Mouse (Mus musculus) embryonic facial prominence, embryonic 15.5 days (tissue): ENCODE data around the gene Gm30302. TPM values are rescaled to one million over a fixed set of nuclear protein-coding genes. Genes with fewer than 3 reads are reported as not detected.
"Not testable (repeated sequence)": the region's sequence is repeated elsewhere in the genome, so short reads cannot be mapped to it uniquely, and the experiment has no call there.

ENCODE experiments used
- ATAC-seq: fragments of 200-750 bp; cut with Nextera tagmentation; 2 replicates; pipeline ENCODE4 v1.8.0; 2017; ENCODE audit warnings: low read depth, moderate TSS enrichment; ENCODE audit not compliant: insufficient number of reproducible peaks, low FRiP score, low TSS enrichment
- H3K27ac ChIP-seq: fragments of 300-500 bp; sonication (generic); replicated peaks from 2 replicates; pipeline ENCODE4 v1.5.1; 2015; ENCODE audit warnings: mild to moderate bottlenecking, inconsistent platforms
- H3K27me3 ChIP-seq: fragments of 300-500 bp; sonication (generic); 2 replicates; pipeline ENCODE4 v1.6.1; 2015; ENCODE audit warnings: inconsistent platforms
- H3K36me3 ChIP-seq: fragments of 300-500 bp; sonication (generic); 2 replicates; pipeline ENCODE4 v1.6.1; 2015; ENCODE audit warnings: mild to moderate bottlenecking, inconsistent platforms
- H3K4me1 ChIP-seq: fragments of 300-500 bp; sonication (generic); 2 replicates; pipeline ENCODE4 v1.6.1; 2015; ENCODE audit warnings: inconsistent platforms
- H3K4me2 ChIP-seq: fragments of 300-500 bp; sonication (generic); replicated peaks from 2 replicates; pipeline ENCODE4 v1.6.1; 2015; ENCODE audit warnings: mild to moderate bottlenecking, inconsistent platforms
- H3K4me3 ChIP-seq: fragments of 300-500 bp; sonication (generic); replicated peaks from 2 replicates; pipeline ENCODE4 v1.5.1; 2015; ENCODE audit warnings: mild to moderate bottlenecking, inconsistent platforms
- H3K9ac ChIP-seq: fragments of 300-500 bp; sonication (generic); 2 replicates; pipeline ENCODE4 v1.6.1; 2015; ENCODE audit warnings: inconsistent platforms
- H3K9me3 ChIP-seq: fragments of 300-500 bp; sonication (generic); replicated peaks from 2 replicates; pipeline ENCODE4 v1.6.1; 2016; ENCODE audit warnings: inconsistent platforms
- WGBS: fragments of 180-500 bp; shearing (Covaris S2); methylation state at CpG from one replicate; pipeline ENCODE4 v1.1.7; 2015; 5-methylcytosine and 5-hydroxymethylcytosine counted together
- polyA plus RNA-seq: library from polyadenylated mRNA; unstranded; fragments of >200 nt; fragmentation: Nextera tagmentation; extraction: Ambion mirVana; gene quantifications from 2 replicates; pipeline ENCODE4 v1.2.1, GENCODE M21; 2015

Gm30302 gene
- polyA plus RNA-seq, 1 experiment from 2014 or later = not detected

- no peak overlapping the region for H3K9ac ChIP-seq
- no peaks in the 10 kb centered on the region for H3K27me3 ChIP-seq
- H3K4me1 ChIP-seq = no peaks in the 10 kb centered on the region
- H3K9me3 ChIP-seq = no peaks in the 10 kb centered on the region
- ATAC-seq = no peak
- no peak overlapping the region for H3K4me2 ChIP-seq
- H3K36me3 ChIP-seq = no peaks in the 10 kb centered on the region
- no peak overlapping the region for H3K4me3 ChIP-seq
- 76% methylated on average over 3 of the region's 3 CpGs for WGBS
- no peak overlapping the region for H3K27ac ChIP-seq
Observed at GRCm38 (mm10) chr13:49783899-49784298, 14.9 kb downstream of the Gm30302 start.

- not testable (repeated sequence) for H3K4me2 ChIP-seq, H3K27me3 ChIP-seq, H3K9ac ChIP-seq, H3K9me3 ChIP-seq, H3K4me3 ChIP-seq, H3K4me1 ChIP-seq, H3K36me3 ChIP-seq, H3K27ac ChIP-seq, ATAC-seq
Observed at GRCm38 (mm10) chr13:49771536-49771935, 27.3 kb downstream of the Gm30302 start.

DNA sequence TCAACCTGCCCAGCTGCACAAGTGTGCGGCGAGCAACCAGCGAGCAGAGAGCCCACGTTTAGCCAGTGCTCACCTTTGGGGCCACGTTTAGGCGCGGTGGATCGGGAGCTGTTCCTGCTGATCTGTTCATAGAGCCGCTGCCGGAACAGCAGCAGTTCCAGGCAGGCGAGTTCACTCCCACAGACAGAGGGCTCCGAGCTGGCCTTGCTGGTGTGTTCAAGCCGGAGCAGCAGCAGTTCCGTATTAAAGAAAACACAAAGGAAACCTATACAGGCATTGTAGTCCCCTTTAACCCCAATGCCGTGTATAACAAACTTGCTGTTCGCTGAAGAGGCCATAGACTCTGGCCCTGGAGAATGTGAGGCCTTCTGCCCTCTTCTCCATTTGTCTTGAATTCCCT, 29.7 kb downstream of the Gm30302 start:
- ATAC-seq = no peak
- 84% methylated on average over 16 of the region's 16 CpGs for WGBS
- H3K9me3 ChIP-seq = no peaks in the 10 kb centered on the region
- H3K27ac ChIP-seq = no peak overlapping the region
- H3K4me1 ChIP-seq = no peaks in the 10 kb centered on the region
- no peak overlapping the region for H3K9ac ChIP-seq
- no peak overlapping the region for H3K4me2 ChIP-seq
- no peaks in the 10 kb centered on the region for H3K36me3 ChIP-seq
- no peak overlapping the region for H3K4me3 ChIP-seq
- no peaks in the 10 kb centered on the region for H3K27me3 ChIP-seq

GRCm38 (mm10) chr13:49768048-49768447, 30.8 kb downstream of the Gm30302 start:
- Histone ChIP-seq H3K4me3 (no peak overlapping the region), H3K9me3 (no peaks in the 10 kb centered on the region), H3K4me1 (no peaks in the 10 kb centered on the region), H3K9ac (no peak overlapping the region), H3K36me3 (no peaks in the 10 kb centered on the region), H3K27me3 (no peaks in the 10 kb centered on the region), H3K27ac (no peak overlapping the region), H3K4me2 (no peak overlapping the region)
- ATAC-seq = no peak
- 79% methylated on average over 2 of the region's 2 CpGs for WGBS

GRCm38 (mm10) chr13:49766269-49766668, 32.5 kb downstream of the Gm30302 start:
- Histone ChIP-seq H3K9ac (no peak overlapping the region), H3K4me1 (no peaks in the 10 kb centered on the region), H3K36me3 (no peaks in the 10 kb centered on the region), H3K27ac (no peak overlapping the region), H3K9me3 (no peaks in the 10 kb centered on the region), H3K27me3 (no peaks in the 10 kb centered on the region), H3K4me3 (no peak overlapping the region), H3K4me2 (no peak overlapping the region)
- no peak for ATAC-seq
- WGBS = 32% methylated on average over 9 of the region's 9 CpGs

DNA sequence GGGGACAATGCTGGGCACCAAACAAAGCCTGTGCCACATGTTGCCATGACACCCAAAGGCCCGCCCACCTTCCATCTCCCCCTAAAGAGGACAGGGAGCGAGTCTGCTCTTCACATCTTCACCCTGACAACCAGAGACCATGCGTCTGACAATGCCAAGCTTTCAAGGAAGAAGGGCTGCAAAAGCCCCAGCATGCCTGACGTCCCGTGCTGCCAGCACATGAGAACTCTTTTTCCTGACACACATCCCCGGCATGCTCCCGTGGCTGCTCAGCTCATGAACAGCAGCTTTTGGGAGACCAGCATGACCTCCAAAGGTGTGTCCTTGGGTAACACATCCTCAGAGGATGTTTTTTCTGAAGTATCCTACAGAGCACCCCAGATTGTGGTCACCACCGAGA, 33.5 kb downstream of the Gm30302 start:
- no peak overlapping the region for H3K4me2 ChIP-seq
- H3K4me1 ChIP-seq = no peaks in the 10 kb centered on the region
- WGBS = 90% methylated on average over 8 of the region's 8 CpGs
- H3K36me3 ChIP-seq = no peaks in the 10 kb centered on the region
- no peak overlapping the region for H3K4me3 ChIP-seq
- no peaks in the 10 kb centered on the region for H3K27me3 ChIP-seq
- no peaks in the 10 kb centered on the region for H3K9me3 ChIP-seq
- no peak overlapping the region for H3K9ac ChIP-seq
- no peak overlapping the region for H3K27ac ChIP-seq
- ATAC-seq = no peak

GRCm38 (mm10) chr13:49762208-49762607, 36.6 kb downstream of the Gm30302 start:
- Histone ChIP-seq H3K9me3 (no peaks in the 10 kb centered on the region), H3K27me3 (no peaks in the 10 kb centered on the region), H3K4me2 (no peak overlapping the region), H3K36me3 (no peaks in the 10 kb centered on the region), H3K9ac (no peak overlapping the region), H3K27ac (no peak overlapping the region), H3K4me3 (no peak overlapping the region), H3K4me1 (no peaks in the 10 kb centered on the region)
- ATAC-seq = no peak
- WGBS = 86% methylated on average over 14 of the region's 14 CpGs

DNA sequence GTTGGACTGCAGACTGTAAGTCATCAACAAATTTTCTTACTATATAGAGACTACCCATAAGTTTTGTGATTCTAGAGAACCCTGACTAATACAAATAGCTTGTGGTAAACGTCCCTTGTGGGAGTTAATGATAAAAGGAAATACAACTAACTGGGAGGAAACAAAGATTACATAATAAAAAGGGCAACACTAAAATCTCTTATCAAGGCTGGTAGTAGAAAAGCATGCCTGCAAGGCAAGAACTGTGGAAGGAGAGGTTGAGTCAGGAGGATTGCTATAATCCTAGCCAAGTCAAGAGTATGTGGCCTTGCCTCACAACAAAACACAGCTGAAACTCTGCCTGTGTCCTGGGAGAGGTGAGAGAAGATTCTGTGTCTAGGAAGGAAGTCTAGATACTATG, 38.1 kb downstream of the Gm30302 start:
- no peaks in the 10 kb centered on the region for H3K27me3 ChIP-seq
- no peaks in the 10 kb centered on the region for H3K9me3 ChIP-seq
- H3K27ac ChIP-seq = no peak overlapping the region
- H3K4me2 ChIP-seq = no peak overlapping the region
- no peak overlapping the region for H3K4me3 ChIP-seq
- no peaks in the 10 kb centered on the region for H3K36me3 ChIP-seq
- ATAC-seq = no peak
- H3K9ac ChIP-seq = no peak overlapping the region
- 72% methylated on average over 1 of the region's 1 CpGs for WGBS
- H3K4me1 ChIP-seq = no peaks in the 10 kb centered on the region

DNA sequence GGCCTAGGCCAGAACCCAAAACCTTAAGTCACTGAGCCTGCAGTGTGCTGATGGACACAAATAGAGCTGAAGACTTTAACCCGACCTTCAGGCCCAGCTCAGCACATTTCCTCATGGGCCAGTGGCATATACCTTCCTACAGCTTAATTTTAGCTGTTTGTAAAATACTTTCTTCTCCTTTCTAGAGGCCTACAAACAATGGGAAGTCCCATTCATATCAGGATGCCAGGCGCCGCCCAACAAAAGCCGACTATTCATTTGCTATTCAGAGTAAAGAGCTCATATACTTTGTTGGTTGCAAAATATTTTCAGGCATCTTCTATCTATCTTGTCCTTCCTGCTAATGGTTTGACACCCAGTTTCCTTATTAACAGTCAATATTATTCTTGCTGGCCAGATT, 40.8 kb downstream of the Gm30302 start:
- Histone ChIP-seq H3K27ac (no peak overlapping the region), H3K4me2 (no peak overlapping the region), H3K27me3 (no peaks in the 10 kb centered on the region), H3K9me3 (no peaks in the 10 kb centered on the region), H3K4me1 (no peaks in the 10 kb centered on the region), H3K9ac (no peak overlapping the region), H3K4me3 (no peak overlapping the region), H3K36me3 (no peaks in the 10 kb centered on the region)
- ATAC-seq = no peak
- 86% methylated on average over 4 of the region's 4 CpGs for WGBS

DNA sequence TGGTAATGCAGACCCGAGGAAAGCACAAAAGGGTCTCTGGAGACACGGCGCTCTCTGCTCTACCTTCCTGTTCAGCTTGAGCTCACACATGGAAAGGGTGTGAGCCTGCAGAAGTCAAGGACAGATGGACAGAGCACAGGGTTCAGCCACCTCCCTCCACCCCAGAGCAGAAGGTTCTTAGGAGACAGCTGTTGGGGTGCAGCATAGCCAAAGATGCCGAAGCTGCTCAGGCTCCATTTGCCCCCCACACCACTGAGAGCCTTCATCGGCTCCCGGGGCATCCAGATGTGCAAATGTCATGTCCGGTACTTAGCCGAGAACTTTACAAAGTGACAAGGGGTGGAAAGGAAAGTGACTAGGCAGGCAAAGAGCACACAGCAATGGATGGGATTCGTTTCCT, 42.2 kb downstream of the Gm30302 start:
- Histone ChIP-seq H3K4me1 (no peaks in the 10 kb centered on the region), H3K4me2 (no peak overlapping the region), H3K27me3 (no peaks in the 10 kb centered on the region), H3K27ac (no peak overlapping the region), H3K4me3 (no peak overlapping the region), H3K36me3 (no peaks in the 10 kb centered on the region), H3K9ac (no peak overlapping the region), H3K9me3 (no peaks in the 10 kb centered on the region)
- no peak for ATAC-seq
- WGBS = 87% methylated on average over 9 of the region's 9 CpGs

DNA sequence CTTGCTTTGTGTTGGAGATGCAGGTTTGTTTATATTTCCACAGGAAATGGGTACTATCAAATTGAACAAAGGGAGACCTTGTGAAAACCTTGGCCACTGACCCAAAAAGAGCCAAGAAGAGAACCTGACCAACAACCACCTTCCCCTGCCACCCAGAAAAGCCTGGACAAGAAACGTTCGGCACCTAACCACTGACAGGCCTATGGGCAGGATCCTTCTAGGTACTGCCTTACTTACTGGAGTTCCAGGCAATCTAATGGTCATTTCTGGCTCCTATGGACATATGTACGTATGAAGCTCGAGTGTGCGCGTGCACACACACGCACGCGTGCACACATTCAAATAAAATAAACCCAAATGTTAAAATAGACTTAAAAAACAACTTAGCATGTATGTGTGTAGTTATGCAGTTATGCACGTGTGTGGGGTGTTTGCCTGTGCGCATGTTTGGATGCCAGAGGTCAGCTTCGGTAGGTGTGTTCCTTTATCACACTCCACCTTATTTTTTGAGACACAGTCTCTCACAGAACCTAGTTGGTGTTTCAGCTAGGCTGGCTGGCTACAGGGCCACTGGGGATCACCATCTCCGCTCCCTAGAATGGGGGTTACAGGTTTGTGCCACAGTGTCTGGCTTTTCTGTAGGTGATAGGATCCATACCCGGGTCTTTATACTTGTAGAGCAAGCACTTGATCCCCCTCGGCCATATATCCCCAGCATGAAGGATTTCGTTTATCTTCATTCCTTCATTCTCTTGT, 57.3 kb downstream of the Gm30302 start:
- WGBS = 92% methylated on average over 16 of the region's 16 CpGs
- Histone ChIP-seq H3K4me1 (no peaks in the 10 kb centered on the region), H3K9ac (no peak overlapping the region), H3K4me2 (no peak overlapping the region), H3K36me3 (no peaks in the 10 kb centered on the region), H3K27ac (no peak overlapping the region), H3K27me3 (no peaks in the 10 kb centered on the region), H3K4me3 (no peak overlapping the region), H3K9me3 (no peaks in the 10 kb centered on the region)
- ATAC-seq = no peak

- Histone ChIP-seq H3K9ac (no peak overlapping the region), H3K4me2 (no peak overlapping the region), H3K4me3 (no peak overlapping the region), H3K36me3 (peaks cover 26% of the 10 kb centered on the region), H3K27me3 (no peaks in the 10 kb centered on the region), H3K27ac (no peak overlapping the region), H3K9me3 (no peaks in the 10 kb centered on the region), H3K4me1 (no peaks in the 10 kb centered on the region)
- ATAC-seq = no peak
- 88% methylated on average over 2 of the region's 2 CpGs for WGBS
Observed at GRCm38 (mm10) chr13:49738011-49738410, 60.8 kb downstream of the Gm30302 start.
